Mouse (Mus musculus) lung, postnatal 0 days (tissue): Measurements from ENCODE around the gene Ccdc65. TPM values are rescaled to one million over a fixed set of nuclear protein-coding genes. Genes with fewer than 3 reads are reported as not detected.

Experiments used
- ATAC-seq: fragments of 200-750 bp; cut with Nextera tagmentation; 2 replicates; pipeline ENCODE4 v1.8.0; 2017; ENCODE audit warnings: moderate library complexity
- DNase-seq: peaks from one replicate; pipeline ENCODE4 v3.0.0-alpha.2; 2016; ENCODE audit warnings: low spot score
- H3K27ac ChIP-seq: fragments of 300-500 bp; sonication (generic); 2 replicates; pipeline ENCODE4 v1.5.1; 2014; ENCODE audit warnings: antibody characterized with exemption, mild to moderate bottlenecking, low read length, mixed read lengths
- H3K27me3 ChIP-seq: fragments of 300-500 bp; sonication (generic); replicated peaks from 2 replicates; pipeline ENCODE4 v1.6.1; 2014; ENCODE audit warnings: low read length, mixed read lengths; ENCODE audit not compliant: insufficient read depth
- H3K36me3 ChIP-seq: fragments of 300-500 bp; sonication (generic); 2 replicates; pipeline ENCODE4 v1.6.1; 2014; ENCODE audit warnings: low read length, mixed read lengths; ENCODE audit not compliant: insufficient read depth
- H3K4me1 ChIP-seq: fragments of 300-500 bp; sonication (generic); 2 replicates; pipeline ENCODE4 v1.6.1; 2014; ENCODE audit warnings: antibody characterized with exemption, low read depth, low read length, mixed read lengths; ENCODE audit not compliant: insufficient read depth
- H3K4me2 ChIP-seq: fragments of 300-500 bp; sonication (generic); replicated peaks from 2 replicates; pipeline ENCODE4 v1.6.1; 2014; ENCODE audit warnings: low read depth, mild to moderate bottlenecking, low read length, moderate library complexity, mixed read lengths
- H3K4me3 ChIP-seq: fragments of 300-500 bp; sonication (generic); 2 replicates; pipeline ENCODE4 v1.5.1; 2014; ENCODE audit warnings: low read depth, low read length
- H3K9ac ChIP-seq: fragments of 300-500 bp; sonication (generic); replicated peaks from 2 replicates; pipeline ENCODE4 v1.6.1; 2014; ENCODE audit warnings: low read depth, mild to moderate bottlenecking
- H3K9me3 ChIP-seq: fragments of 300-500 bp; sonication (generic); 2 replicates; pipeline ENCODE4 v1.6.1; 2016; ENCODE audit warnings: low read length, mixed read lengths
- CTCF ChIP-seq: IDR thresholded peaks from 2 replicates; pipeline ENCODE4 v1.5.1; 2016; ENCODE audit warnings: antibody characterized with exemption, mild to moderate bottlenecking
- EP300 ChIP-seq: IDR thresholded peaks from 2 replicates; pipeline ENCODE4 v1.6.1; 2016; ENCODE audit warnings: antibody characterized with exemption, mild to moderate bottlenecking, control low read depth
- WGBS: fragments of 180-500 bp; shearing (Covaris S2); extraction: QIAGEN DNeasy Blood & Tissue Kit; methylation state at CpG from one replicate; pipeline ENCODE4 v1.1.7; 2014; 5-methylcytosine and 5-hydroxymethylcytosine counted together
- polyA plus RNA-seq: library from polyadenylated mRNA; unstranded; fragments of >200 nt; fragmentation: Nextera tagmentation; extraction: Ambion mirVana; gene quantifications from 2 replicates; pipeline ENCODE4 v1.2.1, GENCODE M21; 2015

Ccdc65 gene
- polyA plus RNA-seq, 1 experiment from 2014 or later = 3.7 TPM

DNA sequence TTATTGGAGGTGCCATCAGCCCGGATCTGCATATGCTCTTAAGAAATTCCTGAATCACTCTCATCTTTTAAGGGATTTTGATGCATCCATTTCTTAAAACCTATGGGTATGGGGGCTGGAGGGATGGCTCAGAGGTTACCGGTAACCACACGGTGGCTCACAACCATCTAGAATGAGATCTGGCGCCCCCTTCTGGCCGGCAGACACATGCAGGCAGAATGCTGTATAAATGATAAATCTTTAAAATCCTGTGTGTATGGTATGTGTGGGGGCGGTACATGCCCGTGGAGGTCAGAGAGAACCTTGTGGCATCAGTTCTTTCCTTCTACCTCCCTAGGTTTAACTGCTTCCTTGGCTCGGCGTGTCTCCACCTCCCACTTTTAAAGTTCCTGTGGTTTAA lies 2.4 kb downstream of the Ccdc65 start:
- no peaks in the 10 kb centered on the region for H3K4me1 ChIP-seq
- DNase-seq (peak; percentile 66), ATAC-seq (0 out of 2 replicates have a peak, but pooled peaks have one; percentile 23)
- H3K4me3 ChIP-seq = no peak overlapping the region
- H3K27me3 ChIP-seq = no peaks in the 10 kb centered on the region
- TF ChIP-seq CTCF (peak; percentile 87), EP300 (no peak)
- WGBS = 15% methylated on average over 9 of the region's 9 CpGs
- no peaks in the 10 kb centered on the region for H3K9me3 ChIP-seq
- H3K9ac ChIP-seq = no peak overlapping the region
- H3K4me2 ChIP-seq = no peak overlapping the region
- H3K36me3 ChIP-seq = no peaks in the 10 kb centered on the region
- no peak overlapping the region for H3K27ac ChIP-seq

DNA sequence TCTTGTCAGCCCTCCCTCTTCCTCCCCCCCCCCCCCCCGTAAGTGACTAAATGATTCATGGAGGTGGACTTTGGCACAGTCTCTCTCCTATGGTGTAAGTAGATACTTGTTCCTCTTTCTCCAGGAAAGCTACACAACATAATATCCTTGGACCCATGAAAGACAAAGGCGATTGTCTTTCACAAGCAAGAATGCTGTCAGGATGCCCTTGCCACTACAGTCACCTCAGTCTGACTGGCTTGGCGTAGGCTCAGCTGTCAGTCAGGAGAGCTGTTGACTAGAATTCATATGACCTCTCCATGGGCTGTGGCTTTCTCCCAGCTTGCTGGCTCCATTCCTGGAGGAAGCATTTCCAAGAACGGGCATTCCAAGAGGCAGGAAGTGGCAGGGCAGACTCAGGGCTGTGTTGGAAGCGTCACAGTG lies 6.2 kb downstream of the Ccdc65 start:
- Histone ChIP-seq H3K27me3 (no peaks in the 10 kb centered on the region), H3K9ac (no peak overlapping the region), H3K4me2 (no peak overlapping the region), H3K36me3 (no peaks in the 10 kb centered on the region), H3K4me3 (no peak overlapping the region), H3K9me3 (no peaks in the 10 kb centered on the region), H3K4me1 (no peaks in the 10 kb centered on the region), H3K27ac (no peak overlapping the region)
- peak; percentile 84 for ATAC-seq
- WGBS = 30% methylated on average over 5 of the region's 5 CpGs
- peak; percentile 68 for TF ChIP-seq EP300
- no peak for TF ChIP-seq CTCF
- peak; percentile 73 for DNase-seq

DNA sequence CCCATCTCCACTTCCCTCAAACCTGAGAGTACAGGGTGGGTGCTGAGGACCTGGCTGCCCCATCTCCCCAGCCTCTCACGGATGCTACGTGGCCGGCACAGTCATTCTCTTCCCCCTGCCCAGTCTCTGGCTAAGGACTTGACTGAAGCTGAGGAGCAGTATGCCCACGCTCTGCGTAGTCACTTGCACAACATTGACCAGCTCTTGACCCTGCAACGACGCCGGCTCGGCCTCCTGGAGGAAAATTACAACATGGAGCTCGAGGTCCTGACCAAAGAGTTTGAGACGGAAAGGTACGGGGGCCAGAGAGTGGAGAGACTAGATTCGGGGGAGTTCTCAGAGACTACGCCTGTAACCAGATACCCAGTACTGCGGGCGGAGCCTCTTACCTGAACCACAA lies 9.3 kb downstream of the Ccdc65 start:
- ATAC-seq (no peak), DNase-seq (no peak)
- Histone ChIP-seq H3K9me3 (no peaks in the 10 kb centered on the region), H3K36me3 (no peaks in the 10 kb centered on the region), H3K4me3 (no peak overlapping the region), H3K27ac (no peak overlapping the region), H3K4me2 (no peak overlapping the region), H3K27me3 (no peaks in the 10 kb centered on the region), H3K4me1 (no peaks in the 10 kb centered on the region), H3K9ac (no peak overlapping the region)
- TF ChIP-seq CTCF = no peak
- TF ChIP-seq EP300 = no peak
- 49% methylated on average over 16 of the region's 16 CpGs for WGBS

DNA sequence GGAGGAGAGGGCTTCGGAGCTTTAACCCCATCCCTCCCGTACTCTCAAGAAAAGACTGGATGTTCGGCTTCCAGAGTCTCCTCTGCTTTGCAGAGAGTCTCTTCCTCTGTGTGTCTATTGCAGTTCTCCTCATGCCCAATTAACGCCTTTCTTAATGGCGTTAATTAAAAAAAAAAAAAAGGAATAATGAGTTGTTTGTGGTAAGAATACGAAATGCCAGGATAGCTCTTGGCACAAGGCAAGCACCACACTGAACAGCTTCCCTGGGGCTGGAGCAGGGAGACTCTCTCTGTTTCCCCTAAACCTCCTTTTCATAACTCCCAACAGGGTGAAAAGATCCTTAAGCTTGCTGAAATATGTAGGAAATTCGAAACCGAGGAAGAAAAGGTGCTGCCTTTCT lies 14.2 kb downstream of the Ccdc65 start:
- H3K9me3 ChIP-seq = no peaks in the 10 kb centered on the region
- TF ChIP-seq EP300 = no peak
- no peak for TF ChIP-seq CTCF
- H3K4me1 ChIP-seq = peaks cover 10% of the 10 kb centered on the region
- H3K9ac ChIP-seq = no peak overlapping the region
- no peak for ATAC-seq
- H3K27me3 ChIP-seq = no peaks in the 10 kb centered on the region
- no peak overlapping the region for H3K4me3 ChIP-seq
- H3K4me2 ChIP-seq = no peak overlapping the region
- H3K27ac ChIP-seq = no peak overlapping the region
- WGBS = 73% methylated on average over 8 of the region's 8 CpGs
- DNase-seq = no peak
- H3K36me3 ChIP-seq = no peaks in the 10 kb centered on the region

DNA sequence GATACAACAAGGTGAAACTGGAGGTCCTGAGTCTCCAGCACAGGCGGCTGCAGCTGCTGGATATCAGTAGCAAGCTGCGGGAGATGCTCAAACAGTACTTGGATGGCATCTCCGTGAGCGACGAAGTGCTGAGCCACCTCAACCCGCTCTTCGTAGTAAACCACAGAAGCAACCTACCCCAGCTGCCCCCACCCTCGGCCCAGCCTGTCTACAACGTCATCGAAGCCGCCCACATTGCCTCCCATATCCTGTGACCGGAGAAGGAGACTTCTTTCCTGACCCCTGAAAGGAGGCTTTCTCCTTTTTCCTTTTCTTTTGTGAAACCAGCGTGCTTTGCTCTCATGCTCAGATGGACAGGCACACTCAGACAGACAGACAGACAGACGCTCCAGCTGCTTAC lies 14.8 kb downstream of the Ccdc65 start:
- Histone ChIP-seq H3K4me2 (no peak overlapping the region), H3K9ac (no peak overlapping the region)
- DNase-seq = peak; percentile 37

DNA sequence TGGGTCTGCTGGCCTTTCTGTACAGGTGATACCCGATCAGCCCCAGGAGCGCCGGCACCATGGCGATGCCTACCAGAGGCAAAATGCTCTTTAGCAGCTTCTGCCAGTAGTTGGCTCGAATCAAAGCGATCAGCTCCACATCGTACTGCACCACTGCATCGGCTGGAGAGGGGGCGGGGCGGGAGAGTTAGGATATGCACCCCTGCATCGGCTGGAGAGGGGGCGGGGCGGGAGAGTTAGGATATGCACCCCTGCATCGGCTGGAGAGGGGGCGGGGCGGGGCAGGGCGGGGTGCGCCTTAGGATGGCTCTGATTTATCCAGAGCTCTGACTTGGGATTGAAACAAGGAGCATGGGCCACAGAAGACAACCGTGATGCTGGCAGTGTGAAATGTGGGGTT lies 16.4 kb downstream of the Ccdc65 start:
- H3K27ac ChIP-seq = no peak overlapping the region
- 24% methylated on average over 16 of the region's 19 CpGs for WGBS
- TF ChIP-seq EP300 = no peak
- TF ChIP-seq CTCF = no peak
- DNase-seq (no peak), ATAC-seq (peak; percentile 10; the same call in 1 of the 2 replicates)
- H3K9ac ChIP-seq = no peak overlapping the region
- no peaks in the 10 kb centered on the region for H3K27me3 ChIP-seq
- H3K4me2 ChIP-seq = no peak overlapping the region
- H3K4me1 ChIP-seq = peaks cover 12% of the 10 kb centered on the region
- no peak overlapping the region for H3K4me3 ChIP-seq
- H3K9me3 ChIP-seq = no peaks in the 10 kb centered on the region
- H3K36me3 ChIP-seq = no peaks in the 10 kb centered on the region

More for the DNA sequence above, 14.8 kb downstream of the Ccdc65 start:
- Histone ChIP-seq H3K36me3 (no peaks in the 10 kb centered on the region), H3K27me3 (no peaks in the 10 kb centered on the region), H3K4me3 (no peak overlapping the region), H3K9me3 (no peaks in the 10 kb centered on the region), H3K4me1 (peaks cover 12% of the 10 kb centered on the region), H3K27ac (no peak overlapping the region)
- 39% methylated on average over 14 of the region's 14 CpGs for WGBS
- TF ChIP-seq CTCF (no peak), EP300 (no peak)
- ATAC-seq = 0 out of 2 replicates have a peak, but pooled peaks have one; percentile 41

DNA sequence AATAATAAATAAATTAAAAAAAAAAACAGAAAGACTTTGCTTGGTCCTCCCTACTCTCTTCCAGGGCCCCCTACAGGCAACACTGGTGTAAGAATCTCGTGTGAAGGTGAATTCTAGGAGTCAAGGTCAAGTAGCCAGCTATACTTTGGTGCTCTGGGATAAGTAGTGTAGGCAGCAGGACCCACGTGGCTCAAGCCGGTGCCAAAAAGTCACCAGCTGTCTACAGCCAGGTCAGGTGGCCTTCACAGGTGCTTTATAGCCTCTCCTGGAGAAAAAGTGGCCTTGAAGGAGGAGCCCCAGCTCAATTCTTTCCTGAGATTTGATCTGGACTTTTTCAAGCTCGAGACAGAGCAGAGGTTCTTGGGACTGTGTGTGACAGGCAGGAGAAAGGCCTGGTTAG lies 18.1 kb downstream of the Ccdc65 start:
- no peak overlapping the region for H3K4me2 ChIP-seq
- ATAC-seq (no peak), DNase-seq (no peak)
- H3K4me1 ChIP-seq = peaks cover 12% of the 10 kb centered on the region
- no peak for TF ChIP-seq EP300
- no peak for TF ChIP-seq CTCF
- H3K9me3 ChIP-seq = no peaks in the 10 kb centered on the region
- no peaks in the 10 kb centered on the region for H3K27me3 ChIP-seq
- 69% methylated on average over 4 of the region's 4 CpGs for WGBS
- H3K9ac ChIP-seq = no peak overlapping the region
- H3K4me3 ChIP-seq = no peak overlapping the region
- no peak overlapping the region for H3K27ac ChIP-seq
- H3K36me3 ChIP-seq = no peaks in the 10 kb centered on the region
